Mouse (Mus musculus) liver (tissue): ENCODE data around the gene Amer2.

ENCODE experiments used
- DNase-seq: peaks from one replicate; pipeline ENCODE4 v3.0.0-alpha.2; 2020; ENCODE audit warnings: mixed read lengths

Amer2 gene

GRCm38 (mm10) chr14:60388332-60388731 is 15.3 kb downstream of the Amer2 start:
- no peak for DNase-seq

GRCm38 (mm10) chr14:60392202-60392601 is 19.1 kb downstream of the Amer2 start:
- no peak for DNase-seq

- no peak for DNase-seq
Measured at GRCm38 (mm10) chr14:60397321-60397720, 24.3 kb downstream of the Amer2 start.

- DNase-seq: no peak
Measured at GRCm38 (mm10) chr14:60398861-60399260, 25.8 kb downstream of the Amer2 start.

- DNase-seq: no peak
Measured at GRCm38 (mm10) chr14:60403228-60403627, 30.2 kb downstream of the Amer2 start.

GRCm38 (mm10) chr14:60405829-60406228 is 32.8 kb downstream of the Amer2 start:
- DNase-seq: no peak

- DNase-seq: no peak
Measured at GRCm38 (mm10) chr14:60406543-60406942, 33.5 kb downstream of the Amer2 start.

GRCm38 (mm10) chr14:60407319-60407718 is 34.3 kb downstream of the Amer2 start:
- DNase-seq: no peak

- DNase-seq: no peak
Measured at GRCm38 (mm10) chr14:60409702-60410491, 36.8 kb downstream of the Amer2 start.

GRCm38 (mm10) chr14:60411229-60411628 is 38.2 kb downstream of the Amer2 start:
- DNase-seq: no peak

GRCm38 (mm10) chr14:60414691-60415090 is 41.6 kb downstream of the Amer2 start:
- DNase-seq: no peak

GRCm38 (mm10) chr14:60417924-60418323 is 44.9 kb downstream of the Amer2 start:
- DNase-seq: no peak

- no peak for DNase-seq
Measured at GRCm38 (mm10) chr14:60422920-60423319, 49.9 kb downstream of the Amer2 start.

GRCm38 (mm10) chr14:60424174-60424573 is 51.1 kb downstream of the Amer2 start:
- no peak for DNase-seq

GRCm38 (mm10) chr14:60425553-60425952 is 52.5 kb downstream of the Amer2 start:
- DNase-seq: no peak

GRCm38 (mm10) chr14:60427896-60428295 is 54.8 kb downstream of the Amer2 start:
- DNase-seq: no peak

GRCm38 (mm10) chr14:60429513-60429912 is 56.5 kb downstream of the Amer2 start:
- no peak for DNase-seq

- no peak for DNase-seq
Measured at GRCm38 (mm10) chr14:60431515-60431914, 58.5 kb downstream of the Amer2 start.

- DNase-seq: no peak
Measured at GRCm38 (mm10) chr14:60432136-60432535, 59.1 kb downstream of the Amer2 start.

GRCm38 (mm10) chr14:60435515-60435914 is 62.5 kb downstream of the Amer2 start:
- no peak for DNase-seq

GRCm38 (mm10) chr14:60436364-60436763 is 63.3 kb downstream of the Amer2 start:
- no peak for DNase-seq
